Mouse (Mus musculus) kidney, postnatal 4 days (tissue): Measurements from ENCODE around the gene Slc25a38.

ENCODE experiments used
- DNase-seq, 2 experiments: peaks; one replicate each; pipeline ENCODE4 v3.0.0; 2021; ENCODE audit warnings: mixed read lengths in 2 of 2

The Slc25a38 gene

GRCm38 (mm10) chr9:120149222-120149828, 39.2 kb downstream of the Slc25a38 start, which contains the start of gene Mobp:
Gene Mobp (plus strand): TSS chr9:120149707.
- DNase-seq, result no peak

GRCm38 (mm10) chr9:120151152-120151551, 41.0 kb downstream of the Slc25a38 start:
- DNase-seq, result no peak

- DNase-seq, result no peak
These were observed 41.8 kb downstream of the Slc25a38 start for GRCm38 (mm10) chr9:120151906-120152399.

GRCm38 (mm10) chr9:120158047-120158446, 47.9 kb downstream of the Slc25a38 start:
- peak in 1 of 2 experiments; percentile 33 for DNase-seq

GRCm38 (mm10) chr9:120163862-120164261, 53.7 kb downstream of the Slc25a38 start:
- peak in 1 of 2 experiments; percentile 14 for DNase-seq

- no peak for DNase-seq
These were observed 57.7 kb downstream of the Slc25a38 start for GRCm38 (mm10) chr9:120167826-120168225.

- DNase-seq, result peak; percentile 86 to 87
These were observed 61.1 kb downstream of the Slc25a38 start for GRCm38 (mm10) chr9:120171295-120171694.
